Mouse (Mus musculus) right cerebral cortex, adult 2 months (tissue): ENCODE measurements around the gene Susd4.

ENCODE experiments used
- DNase-seq, 2 experiments: peaks; one replicate each; pipeline ENCODE4 v3.0.0; 2021 to 2022; ENCODE audit warnings: low spot score in 2 of 2

Gene Susd4

GRCm38 (mm10) chr1:182914121-182914908, 150.7 kb downstream of the Susd4 start:
- no peak for DNase-seq

- DNase-seq = no peak
These were observed 152.5 kb downstream of the Susd4 start for GRCm38 (mm10) chr1:182916166-182916565.

GRCm38 (mm10) chr1:182918718-182919346, 155.2 kb downstream of the Susd4 start:
- no peak for DNase-seq

DNA sequence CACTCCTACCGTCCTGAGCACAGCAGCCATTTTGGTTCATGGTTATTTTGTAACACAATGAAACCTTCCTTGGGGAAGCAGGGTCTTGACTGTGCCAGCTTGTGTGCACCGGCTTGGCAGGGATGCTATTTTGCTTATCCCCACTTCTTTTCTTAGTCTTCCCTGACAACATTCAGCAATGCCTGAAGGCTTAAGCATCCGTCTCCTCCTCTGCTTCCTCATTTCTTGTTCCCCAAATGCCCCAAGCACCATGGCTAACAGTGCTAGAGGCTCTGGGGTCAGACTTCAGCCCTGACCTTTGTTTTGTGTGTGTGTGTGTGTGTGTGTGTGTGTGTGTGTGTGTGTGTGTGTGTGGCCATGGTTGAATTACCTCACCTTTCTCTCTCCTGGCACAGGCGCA, 159.2 kb downstream of the Susd4 start:
- no peak for DNase-seq

DNA sequence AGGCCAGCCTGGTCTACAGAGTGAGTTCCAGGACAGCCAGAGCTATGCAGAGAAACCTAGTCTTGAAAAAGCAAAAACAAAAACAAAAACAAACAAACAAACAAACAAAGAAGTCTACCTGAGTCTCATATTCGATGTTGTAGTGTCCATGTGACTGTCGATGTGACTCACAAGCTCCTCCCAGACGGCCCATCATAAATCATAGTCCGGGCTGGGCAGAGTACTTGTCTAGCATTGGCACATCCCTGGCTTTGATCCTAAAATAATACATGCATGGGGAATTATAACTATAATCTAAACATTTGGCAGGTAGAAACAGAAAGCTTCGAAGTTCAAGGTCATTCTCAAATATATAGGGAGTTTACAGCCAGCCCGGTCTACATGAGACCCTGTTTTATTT, 162.8 kb downstream of the Susd4 start:
- no peak for DNase-seq

DNA sequence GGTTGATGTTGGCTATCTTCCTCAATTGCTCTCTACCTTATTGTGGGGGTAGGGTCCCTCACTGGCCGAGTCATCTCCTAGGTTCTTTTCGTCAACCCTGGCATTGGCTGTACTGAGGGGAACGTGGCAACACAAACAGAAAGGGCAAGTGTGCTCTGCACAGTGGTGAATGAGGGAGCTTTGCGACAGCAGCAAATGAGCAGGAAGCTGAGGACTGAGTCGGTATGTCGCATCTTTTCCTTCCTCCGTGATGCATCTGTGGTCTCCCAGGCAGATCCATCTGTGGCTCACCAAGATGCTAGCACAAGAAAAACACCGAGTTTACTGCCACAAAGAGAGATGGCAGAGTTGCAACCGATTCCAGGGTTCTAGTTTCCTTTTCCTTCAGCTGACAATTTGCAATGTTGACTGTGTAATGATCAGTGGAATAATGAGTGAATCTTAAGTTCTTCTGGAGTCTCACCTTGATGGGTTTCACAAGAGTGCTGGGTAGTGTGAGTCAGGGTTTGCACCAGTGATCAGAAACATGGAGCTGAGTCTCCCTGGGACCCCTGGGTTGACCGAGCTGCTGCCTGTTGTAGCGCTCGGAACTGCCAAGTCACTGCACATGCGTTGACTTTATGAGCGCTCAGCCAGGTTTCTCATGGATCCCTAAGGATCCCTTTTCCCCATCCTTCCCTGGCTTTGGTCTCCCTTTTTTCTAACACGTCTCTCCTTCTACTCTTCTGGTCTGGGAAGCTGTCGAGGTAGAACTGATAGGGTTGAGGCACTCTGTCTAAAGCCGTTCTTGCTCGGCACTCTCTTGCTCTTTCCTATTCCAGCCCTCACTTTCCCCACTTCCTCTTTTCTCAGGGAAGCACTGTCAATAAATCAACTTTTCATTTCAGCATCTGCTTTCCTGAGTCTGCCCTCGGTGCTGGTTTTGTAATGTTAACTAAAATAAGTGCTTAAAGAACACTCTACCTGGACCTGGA, 164.5 kb downstream of the Susd4 start:
- no peak for DNase-seq

- DNase-seq = no peak
These were observed 171.8 kb downstream of the Susd4 start for GRCm38 (mm10) chr1:182935469-182935868.

DNA sequence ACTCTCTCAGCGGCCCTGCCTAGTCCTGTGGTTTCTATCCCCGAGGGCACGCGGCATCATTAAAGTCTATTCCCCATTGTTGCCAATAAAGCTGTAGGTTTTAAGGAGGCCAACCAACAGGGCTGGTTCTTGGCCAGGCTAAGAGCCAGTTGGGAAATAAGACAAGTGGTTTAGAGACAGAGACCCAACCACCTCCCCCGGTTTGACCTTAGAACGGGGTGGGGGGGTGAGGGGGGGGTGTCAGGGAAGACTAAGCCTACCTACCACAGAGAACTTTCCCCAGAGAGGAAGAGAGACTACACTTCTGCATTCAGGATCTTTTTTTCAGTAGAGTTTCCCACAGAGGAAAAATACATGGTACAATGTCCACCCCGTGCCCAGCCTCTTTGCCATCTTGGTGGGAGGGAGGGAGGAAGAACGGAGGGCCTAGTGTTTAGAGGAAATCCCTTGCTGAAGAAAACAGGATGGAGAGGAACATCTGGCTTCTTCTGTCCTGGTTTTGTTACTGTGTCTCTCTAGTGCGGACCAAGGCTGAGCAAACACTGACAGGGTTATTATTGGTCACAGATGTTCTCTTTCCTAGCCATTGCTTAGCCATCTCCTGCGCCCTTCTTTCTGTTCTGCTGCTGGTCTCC, 173.9 kb downstream of the Susd4 start:
- no peak for DNase-seq

DNA sequence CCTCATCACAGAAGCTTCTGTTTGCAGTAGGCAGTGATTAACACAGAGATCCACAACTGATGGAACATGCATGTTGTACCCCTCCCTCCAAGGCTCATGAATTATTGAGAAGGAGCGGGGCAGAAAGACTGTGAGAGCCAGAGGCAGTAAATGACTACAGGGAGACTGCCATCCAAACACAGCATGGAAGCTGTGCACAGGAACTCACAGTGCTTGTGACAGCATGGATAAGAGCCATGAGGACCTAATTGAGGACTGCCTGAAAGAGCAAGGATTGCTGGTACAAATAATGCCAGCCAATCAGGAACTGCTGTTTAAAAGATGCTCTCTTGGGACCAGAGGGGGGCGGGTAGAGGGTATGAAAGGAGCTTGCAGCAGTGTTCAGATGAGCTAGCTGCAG, 178.3 kb downstream of the Susd4 start:
- DNase-seq = no peak

GRCm38 (mm10) chr1:182943911-182944310, 180.3 kb downstream of the Susd4 start:
- DNase-seq = no peak

GRCm38 (mm10) chr1:182944638-182945037, 181.0 kb downstream of the Susd4 start:
- DNase-seq = no peak

GRCm38 (mm10) chr1:182945561-182945960, 181.9 kb downstream of the Susd4 start:
- no peak for DNase-seq
